Mouse (Mus musculus) megakaryocyte, embryonic 14.5 days (primary cell): ENCODE measurements around the gene Ist1.

Experiments used
- FLI1 ChIP-seq: IDR thresholded peaks from 2 replicates; pipeline ENCODE4 v1.6.1; 2012; ENCODE audit warnings: low read length, inconsistent platforms, mixed read lengths
- GATA1 ChIP-seq: IDR thresholded peaks from 3 replicates; pipeline ENCODE4 v1.6.1; 2012; ENCODE audit warnings: mixed read lengths, low read length, inconsistent platforms, borderline replicate concordance

DNA sequence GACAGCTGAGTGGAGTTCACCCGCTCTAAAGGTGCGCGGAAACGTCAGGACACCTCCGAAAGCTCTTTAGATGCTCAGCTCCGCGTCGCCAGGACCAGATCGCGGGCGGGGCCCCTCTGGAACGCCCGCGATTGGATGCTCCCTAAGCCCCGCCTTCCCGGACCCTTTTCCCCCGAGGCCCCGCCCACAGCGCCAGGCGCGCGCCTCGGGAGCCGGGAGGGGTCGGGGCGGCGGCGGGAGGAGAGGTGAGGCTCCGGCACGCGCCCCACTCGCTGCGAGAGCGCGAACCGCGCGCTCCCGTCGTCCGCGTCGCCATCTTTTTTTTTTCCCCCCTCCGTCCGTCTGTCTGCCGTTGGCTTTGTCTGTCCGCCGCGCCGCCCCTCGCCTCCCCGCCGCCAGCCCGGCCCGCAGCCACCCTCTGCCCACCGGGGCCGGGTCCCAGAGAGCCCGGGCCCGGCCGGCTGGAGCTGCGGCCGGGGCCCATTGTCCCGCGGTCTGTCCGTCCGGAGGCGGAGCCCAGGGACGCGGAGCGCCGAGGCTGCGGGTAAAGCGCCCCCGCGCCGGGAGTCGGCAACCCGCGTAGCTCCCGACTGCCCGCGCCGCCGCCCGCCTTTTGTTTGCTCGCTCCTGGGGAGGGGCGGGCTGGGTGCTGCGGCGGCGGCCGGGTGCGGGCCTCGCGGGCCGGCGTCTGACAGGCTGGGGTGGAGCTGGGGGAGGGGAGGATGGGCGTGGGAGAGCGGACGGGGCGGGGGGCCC is 12.4 kb upstream of the Ist1 start, which contains the start of gene Zfp821:
- no peak for TF ChIP-seq GATA1
- no peak for TF ChIP-seq FLI1
